ENCODE assay signal across 29 mouse cellular contexts in the genomic region with DNA sequence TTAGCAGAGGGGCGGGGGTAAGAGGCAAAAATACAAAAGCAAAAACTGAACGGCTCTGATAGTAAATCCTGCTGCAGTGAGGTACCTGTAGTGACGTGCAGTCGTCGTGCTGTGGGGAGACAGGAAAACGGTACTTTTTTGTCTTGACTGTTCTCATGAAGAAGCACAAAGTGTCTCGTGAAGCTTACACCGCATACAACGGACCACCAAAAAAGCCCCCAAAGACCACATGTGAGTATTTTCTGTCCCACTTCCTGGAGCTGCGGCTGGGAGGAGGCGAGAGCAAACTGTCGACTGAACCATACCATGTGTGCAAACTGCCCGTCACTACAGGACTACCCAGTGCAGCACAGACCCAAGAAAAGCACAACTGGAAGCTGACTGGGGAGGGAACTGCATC.
DNase-seq lines count a peak whose midpoint lies in the region; ATAC-seq lines count a peak whose summit lies in the region.
"Had no signal": no experiment of that assay in that cellular context is flagged by ENCODE, and none has a peak within 500 bp of the region (broad histone marks: within the 10 kb centered on the region; RNA-seq: fewer than 3 reads in every experiment).

No protein-coding gene starts in this region.

- peaks cover 21% of the 10 kb centered on the region for H3K4me1 ChIP-seq in intestine, embryonic 15.5 days (replicated peaks)
- no peaks in the 10 kb centered on the region for H3K4me1 ChIP-seq in liver, embryonic 12.5 days

- no peaks in the 10 kb centered on the region for H3K9me3 ChIP-seq in intestine, embryonic 15.5 days
- no peaks in the 10 kb centered on the region for H3K9me3 ChIP-seq in liver, embryonic 12.5 days (replicated peaks)
- H3K9me3 ChIP-seq: forebrain, embryonic 13.5 days; hindbrain, embryonic 10.5 days; limb, embryonic 12.5 days; lung, embryonic 15.5 days; neural tube, embryonic 15.5 days had no signal

- DNase-seq in CD4-positive helper T cell, adult 2 months (ENCODE audit: low read depth, low spot score) = peak; percentile 68
- DNase-seq in CD4-positive, CD25-positive, alpha-beta regulatory T cell, adult 2 months (ENCODE audit: low read depth, low spot score) = peak; percentile 47
- peak; percentile 79 for DNase-seq in naive thymus-derived CD4-positive, alpha-beta T cell, adult 2 months (ENCODE audit: low read depth)
- peak; percentile 40 to 53 for DNase-seq in thymus, postnatal 10 days (ENCODE audit: low spot score in 2 of 2)
- DNase-seq in adrenal gland, adult (ENCODE audit: inconsistent age in 2 of 2, low spot score in 1 of 2) = no peak
- no peak for DNase-seq in neural tube, embryonic 10.5 days (ENCODE audit: extremely low spot score, low spot score)
- DNase-seq: adrenal gland, adult 8-10 months; cerebellum, adult 8-10 months; cerebellum, postnatal 25 days; gastrocnemius, postnatal 10 days; kidney, adult 9 months; kidney, postnatal 10 days; layer of hippocampus, adult 9-11 months; retina, postnatal 1 day; right cerebral cortex, postnatal 14 days had no signal

- no peaks in the 10 kb centered on the region for H3K36me3 ChIP-seq in intestine, embryonic 15.5 days
- no peaks in the 10 kb centered on the region for H3K36me3 ChIP-seq in liver, embryonic 12.5 days
- H3K36me3 ChIP-seq: hindbrain, embryonic 10.5 days; limb, embryonic 12.5 days; lung, embryonic 15.5 days; neural tube, embryonic 15.5 days had no signal

- 82% methylated on average over 13 of the region's 13 CpGs for WGBS in intestine, embryonic 15.5 days
- WGBS in liver, embryonic 12.5 days (ENCODE audit: insufficient replicate concordance) = 69% methylated on average over 13 of the region's 13 CpGs

- H3K27ac ChIP-seq in intestine, embryonic 15.5 days = no peak overlapping the region
- H3K27ac ChIP-seq in liver, embryonic 12.5 days = no peak overlapping the region
- H3K27ac ChIP-seq: forebrain, embryonic 13.5 days; hindbrain, embryonic 10.5 days; limb, embryonic 12.5 days; lung, embryonic 15.5 days; neural tube, embryonic 15.5 days; stomach, postnatal 0 days had no signal

- no peaks in the 10 kb centered on the region for H3K27me3 ChIP-seq in intestine, embryonic 15.5 days (replicated peaks)
- no peaks in the 10 kb centered on the region for H3K27me3 ChIP-seq in liver, embryonic 12.5 days (replicated peaks)
- H3K27me3 ChIP-seq: limb, embryonic 12.5 days; lung, embryonic 15.5 days; neural tube, embryonic 15.5 days had no signal

- H3K4me2 ChIP-seq in intestine, embryonic 15.5 days (replicated peaks) = no peak overlapping the region
- no peak overlapping the region for H3K4me2 ChIP-seq in liver, embryonic 12.5 days
- H3K4me2 ChIP-seq: forebrain, embryonic 13.5 days; limb, embryonic 12.5 days; lung, embryonic 15.5 days; midbrain, embryonic 11.5 days; neural tube, embryonic 15.5 days had no signal

- H3K9ac ChIP-seq in intestine, embryonic 15.5 days = no peak overlapping the region
- no peak overlapping the region for H3K9ac ChIP-seq in liver, embryonic 12.5 days
- H3K9ac ChIP-seq: forebrain, embryonic 13.5 days; limb, embryonic 12.5 days; lung, embryonic 15.5 days; neural tube, embryonic 15.5 days had no signal

- no peak for ATAC-seq in intestine, embryonic 15.5 days
- no peak for ATAC-seq in liver, embryonic 12.5 days
- ATAC-seq: activated CD4-positive, CD25-positive, alpha-beta regulatory T cell, adult 4 months; forebrain, embryonic 13.5 days; hindbrain, embryonic 16.5 days; intestine, embryonic 16.5 days; midbrain, embryonic 16.5 days had no signal

- H3K4me3 ChIP-seq in intestine, embryonic 15.5 days (replicated peaks) = no peak overlapping the region
- no peak overlapping the region for H3K4me3 ChIP-seq in liver, embryonic 12.5 days
- H3K4me3 ChIP-seq: forebrain, embryonic 13.5 days; hindbrain, embryonic 10.5 days; limb, embryonic 12.5 days; lung, embryonic 15.5 days; myocyte; neural tube, embryonic 15.5 days had no signal

Comparison
In these comparisons a context has a peak if more than half of its experiments do, and no peak if none do; other contexts are left out.
1. DNase-seq: peak in CD4-positive helper T cell, adult 2 months (single experiment), CD4-positive, CD25-positive, alpha-beta regulatory T cell, adult 2 months (single experiment), naive thymus-derived CD4-positive, alpha-beta T cell, adult 2 months (single experiment) and thymus, postnatal 10 days (2 of 2); none in adrenal gland, adult (0 of 2) and neural tube, embryonic 10.5 days (single experiment).